Mouse (Mus musculus): ENCODE results near the gene Nr4a2. TPM values are rescaled to one million over a fixed set of nuclear protein-coding genes. Genes with fewer than 3 reads are reported as not detected.

Nr4a2 gene
- polyA plus RNA-seq, 1 experiment from 2014 or later = 22.2 TPM

Other genes with a start within 250 kb of the Nr4a2 start
- gene Gpd2, start 113.6 kb upstream of the Nr4a2 start, polyA plus RNA-seq (2015; fragmentation: Nextera tagmentation; extraction: Ambion mirVana) = 24.7 and 27.6 TPM in 2 replicates

Measured in forebrain, embryonic 15.5 days (tissue).